Mouse (Mus musculus): ENCODE measurements around the gene Tmc5.

Gene Tmc5

DNA sequence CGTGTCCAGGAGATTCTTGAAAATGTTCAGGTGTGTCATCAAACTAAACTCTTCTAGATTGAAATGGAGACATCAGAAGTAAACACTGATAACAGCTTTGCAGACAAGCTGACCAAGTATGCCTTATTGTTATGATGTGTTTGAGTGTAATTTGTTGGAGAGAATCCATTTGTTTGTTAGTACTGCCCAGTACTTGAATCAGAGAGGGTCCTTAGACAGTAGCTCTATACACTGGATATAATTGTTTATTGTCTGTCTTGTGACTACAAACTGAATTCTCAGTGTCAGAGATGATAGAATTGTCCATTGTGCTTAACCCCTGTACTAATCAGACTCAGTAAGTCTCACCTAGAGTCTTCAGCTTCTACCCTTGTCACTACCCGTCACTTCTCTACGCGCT lies 121.0 kb downstream of the Tmc5 start:
- in situ Hi-C loops (cut with MboI; ENCODE audit: unreplicated experiment in 2 of 2) = no loop called here

DNA sequence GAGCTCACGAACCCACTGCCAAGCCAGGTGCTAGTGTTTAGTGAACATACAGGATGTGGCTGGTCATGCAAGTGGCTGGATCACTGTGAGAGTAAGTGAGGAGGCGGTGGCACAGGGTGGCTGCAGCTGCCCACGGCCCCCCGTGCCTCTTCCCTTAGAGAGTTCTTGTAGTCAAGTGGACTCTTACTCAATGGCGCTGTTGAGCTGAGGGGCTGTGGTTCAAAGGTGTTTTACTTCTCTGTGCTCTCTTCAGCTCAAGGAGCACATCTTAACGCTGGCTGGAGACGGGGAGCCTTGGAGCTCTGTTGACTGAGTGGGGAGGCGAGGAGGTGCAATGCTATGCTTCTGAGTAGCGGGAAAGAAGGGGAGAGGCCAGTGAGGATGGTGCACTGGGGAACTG lies 126.8 kb downstream of the Tmc5 start:
- in situ Hi-C loops (cut with MboI; ENCODE audit: unreplicated experiment in 2 of 2) = no loop called here
